Mouse (Mus musculus): ENCODE measurements around the gene Myo1b. TPM values are rescaled to one million over a fixed set of nuclear protein-coding genes. Genes with fewer than 3 reads are reported as not detected.

Gene Myo1b
- polyA plus RNA-seq, 1 experiment from 2014 or later, result 27.4 TPM

GRCm38 (mm10) chr1:51895961-51896360, 19.9 kb downstream of the Myo1b start:
- Histone ChIP-seq H3K4me1 (replicated peaks) (peaks cover 23% of the 10 kb centered on the region), H3K27me3 (no peaks in the 10 kb centered on the region), H3K9ac (no peak overlapping the region), H3K9me3 (replicated peaks) (no peaks in the 10 kb centered on the region), H3K36me3 (no peaks in the 10 kb centered on the region), H3K4me3 (no peak overlapping the region), H3K27ac (no peak overlapping the region), H3K4me2 (no peak overlapping the region)
- no peak for ATAC-seq (replicated peaks; ENCODE audit: insufficient number of reproducible peaks, insufficient read depth, low FRiP score, low read depth)
- 61% methylated on average over 10 of the region's 10 CpGs for WGBS

GRCm38 (mm10) chr1:51894721-51895120, 21.1 kb downstream of the Myo1b start:
- Histone ChIP-seq H3K36me3 (no peaks in the 10 kb centered on the region), H3K9ac (no peak overlapping the region), H3K9me3 (replicated peaks) (no peaks in the 10 kb centered on the region), H3K27ac (no peak overlapping the region), H3K4me3 (no peak overlapping the region), H3K4me2 (no peak overlapping the region), H3K4me1 (replicated peaks) (peaks cover 26% of the 10 kb centered on the region), H3K27me3 (no peaks in the 10 kb centered on the region)
- 69% methylated on average over 3 of the region's 3 CpGs for WGBS
- no peak for ATAC-seq (replicated peaks; ENCODE audit: insufficient number of reproducible peaks, insufficient read depth, low FRiP score, low read depth)

DNA sequence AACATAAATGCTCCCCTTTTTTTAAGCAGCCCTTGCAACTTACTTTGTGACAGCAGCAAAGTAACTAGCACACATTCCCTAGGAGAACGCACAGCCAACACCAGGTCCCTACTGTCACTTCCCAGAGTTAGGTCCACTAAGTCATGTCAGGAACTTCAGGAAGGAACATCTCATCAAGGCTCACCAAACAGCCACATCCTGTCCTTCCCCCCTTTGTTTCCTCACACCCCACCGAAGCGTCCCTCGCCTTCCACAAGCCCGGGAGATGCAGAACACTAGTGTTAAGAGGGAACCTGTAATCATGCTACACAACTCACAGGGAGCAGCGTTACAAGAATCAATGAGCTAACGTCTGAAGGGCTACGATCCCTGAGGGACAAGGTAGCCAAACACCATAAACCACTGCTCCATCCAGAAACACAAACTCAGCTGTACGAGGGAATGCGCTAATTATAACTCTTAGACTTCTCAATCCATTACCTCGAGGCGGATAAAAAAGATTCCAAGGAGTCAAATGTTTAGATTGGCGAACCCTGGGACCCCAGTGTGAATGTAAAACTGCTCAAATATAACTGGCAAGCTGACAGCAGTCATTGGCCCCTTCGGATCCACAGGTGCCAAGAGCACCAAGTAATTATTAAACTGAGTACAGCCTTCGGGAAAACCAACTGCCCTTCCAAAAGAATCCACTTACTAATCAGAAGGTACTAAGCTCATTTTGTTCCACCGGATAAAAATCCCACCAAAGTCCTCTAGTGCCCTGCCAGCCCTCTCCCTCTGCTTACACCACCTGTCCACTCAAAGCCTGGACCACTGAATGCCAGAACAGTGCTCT, 22.1 kb downstream of the Myo1b start:
- H3K36me3 ChIP-seq, result no peaks in the 10 kb centered on the region
- no peak overlapping the region for H3K4me3 ChIP-seq
- WGBS, result 52% methylated on average over 16 of the region's 16 CpGs
- H3K27ac ChIP-seq, result peak overlapping the region; percentile 20; the same call in 1 of the 2 replicates
- no peaks in the 10 kb centered on the region for H3K9me3 ChIP-seq (replicated peaks)
- peaks cover 26% of the 10 kb centered on the region for H3K4me1 ChIP-seq (replicated peaks)
- no peaks in the 10 kb centered on the region for H3K27me3 ChIP-seq
- no peak overlapping the region; the same call in 1 of the 2 replicates for H3K4me2 ChIP-seq
- ATAC-seq (replicated peaks; ENCODE audit: insufficient number of reproducible peaks, insufficient read depth, low FRiP score, low read depth), result no peak
- no peak overlapping the region for H3K9ac ChIP-seq

DNA sequence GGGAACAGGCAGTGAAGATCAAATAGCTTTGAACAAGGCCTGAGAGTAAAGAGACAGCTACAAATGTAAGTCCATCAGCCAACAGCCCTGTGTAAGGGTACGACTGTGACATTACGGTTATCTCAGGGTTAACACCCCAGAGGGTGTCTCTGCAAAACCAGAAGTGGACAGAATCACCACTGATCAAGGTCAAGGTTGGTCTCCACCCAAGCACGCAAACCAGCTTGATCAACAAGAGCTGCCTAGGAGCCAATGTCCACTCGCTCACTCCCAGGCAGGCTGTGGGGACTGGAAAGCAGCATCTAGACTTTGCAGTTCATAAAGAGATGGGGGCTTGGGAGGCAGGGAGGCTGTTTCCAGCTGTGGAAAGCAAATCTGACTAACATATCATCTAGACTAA, 23.9 kb downstream of the Myo1b start:
- no peaks in the 10 kb centered on the region for H3K36me3 ChIP-seq
- H3K4me1 ChIP-seq (replicated peaks), result peaks cover 38% of the 10 kb centered on the region
- no peak overlapping the region for H3K4me3 ChIP-seq
- H3K9me3 ChIP-seq (replicated peaks), result no peaks in the 10 kb centered on the region
- H3K4me2 ChIP-seq, result no peak overlapping the region
- no peak for ATAC-seq (replicated peaks; ENCODE audit: insufficient number of reproducible peaks, insufficient read depth, low FRiP score, low read depth)
- H3K27ac ChIP-seq, result no peak overlapping the region
- H3K27me3 ChIP-seq, result no peaks in the 10 kb centered on the region
- no peak overlapping the region for H3K9ac ChIP-seq
- 73% methylated on average over 4 of the region's 4 CpGs for WGBS

- no peak for ATAC-seq (replicated peaks; ENCODE audit: insufficient number of reproducible peaks, insufficient read depth, low FRiP score, low read depth)
- Histone ChIP-seq H3K27me3 (no peaks in the 10 kb centered on the region), H3K4me3 (no peak overlapping the region), H3K36me3 (no peaks in the 10 kb centered on the region), H3K9me3 (replicated peaks) (no peaks in the 10 kb centered on the region), H3K27ac (no peak overlapping the region), H3K4me1 (replicated peaks) (peaks cover 32% of the 10 kb centered on the region), H3K9ac (no peak overlapping the region), H3K4me2 (no peak overlapping the region)
- WGBS, result 63% methylated on average over 9 of the region's 9 CpGs
Measured at GRCm38 (mm10) chr1:51888046-51888813, 27.6 kb downstream of the Myo1b start.

- Histone ChIP-seq H3K9ac (no peak overlapping the region), H3K36me3 (no peaks in the 10 kb centered on the region), H3K27me3 (no peaks in the 10 kb centered on the region), H3K4me3 (no peak overlapping the region), H3K27ac (no peak overlapping the region), H3K4me1 (replicated peaks) (peaks cover 19% of the 10 kb centered on the region), H3K9me3 (replicated peaks) (no peaks in the 10 kb centered on the region), H3K4me2 (no peak overlapping the region)
- 70% methylated on average over 8 of the region's 8 CpGs for WGBS
- no peak for ATAC-seq (replicated peaks; ENCODE audit: insufficient number of reproducible peaks, insufficient read depth, low FRiP score, low read depth)
Measured at GRCm38 (mm10) chr1:51885356-51885983, 30.4 kb downstream of the Myo1b start.

DNA sequence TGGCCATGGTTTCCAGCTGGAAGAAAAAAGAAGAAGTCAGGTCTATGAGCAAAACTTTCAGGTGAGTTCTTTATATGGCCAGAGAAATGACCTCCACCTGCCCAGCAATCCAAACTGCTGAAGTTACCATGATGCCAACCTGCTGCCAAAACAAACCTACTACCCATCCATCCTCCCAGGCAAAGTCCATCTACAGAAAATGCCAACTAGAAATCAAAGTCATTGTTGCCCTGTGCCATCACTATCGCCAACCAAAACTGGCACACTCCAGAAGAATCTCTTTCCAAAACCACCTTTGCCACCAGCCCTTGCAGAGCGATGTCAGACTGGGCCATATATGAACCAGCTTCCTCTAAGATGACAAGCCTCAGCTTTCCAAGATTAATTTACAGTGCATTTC, 32.7 kb downstream of the Myo1b start:
- Histone ChIP-seq H3K4me2 (no peak overlapping the region), H3K36me3 (no peaks in the 10 kb centered on the region), H3K9me3 (replicated peaks) (no peaks in the 10 kb centered on the region), H3K27me3 (no peaks in the 10 kb centered on the region), H3K4me3 (no peak overlapping the region), H3K27ac (no peak overlapping the region), H3K9ac (no peak overlapping the region), H3K4me1 (replicated peaks) (peaks cover 30% of the 10 kb centered on the region)
- WGBS, result 96% methylated on average over 2 of the region's 2 CpGs
- no peak for ATAC-seq (replicated peaks; ENCODE audit: insufficient number of reproducible peaks, insufficient read depth, low FRiP score, low read depth)

- no peaks in the 10 kb centered on the region for H3K9me3 ChIP-seq (replicated peaks)
- ATAC-seq (replicated peaks; ENCODE audit: insufficient number of reproducible peaks, insufficient read depth, low FRiP score, low read depth), result no peak
- H3K27ac ChIP-seq, result no peak overlapping the region
- H3K4me1 ChIP-seq (replicated peaks), result peaks cover 28% of the 10 kb centered on the region
- no peaks in the 10 kb centered on the region for H3K36me3 ChIP-seq
- 91% methylated on average over 10 of the region's 10 CpGs for WGBS
- no peak overlapping the region for H3K4me2 ChIP-seq
- H3K4me3 ChIP-seq, result no peak overlapping the region
- no peaks in the 10 kb centered on the region for H3K27me3 ChIP-seq
- no peak overlapping the region for H3K9ac ChIP-seq
Measured at GRCm38 (mm10) chr1:51882752-51883151, 33.1 kb downstream of the Myo1b start.

- no peaks in the 10 kb centered on the region for H3K36me3 ChIP-seq
- no peaks in the 10 kb centered on the region for H3K27me3 ChIP-seq
- H3K9me3 ChIP-seq (replicated peaks), result no peaks in the 10 kb centered on the region
- no peak overlapping the region for H3K4me3 ChIP-seq
- peaks cover 28% of the 10 kb centered on the region for H3K4me1 ChIP-seq (replicated peaks)
- H3K27ac ChIP-seq, result 0 out of 2 replicates have a peak overlapping the region, but pooled peaks have one; percentile 1
- H3K4me2 ChIP-seq, result peak overlapping the region; percentile 14
- ATAC-seq (replicated peaks; ENCODE audit: insufficient number of reproducible peaks, insufficient read depth, low FRiP score, low read depth), result no peak
- WGBS, result 39% methylated on average over 12 of the region's 12 CpGs
- no peak overlapping the region for H3K9ac ChIP-seq
Measured at GRCm38 (mm10) chr1:51879927-51880814, 35.7 kb downstream of the Myo1b start.

- Histone ChIP-seq H3K4me2 (peak overlapping the region; percentile 14), H3K9me3 (replicated peaks) (no peaks in the 10 kb centered on the region), H3K36me3 (no peaks in the 10 kb centered on the region), H3K4me3 (no peak overlapping the region), H3K27ac (peak overlapping the region; percentile 58), H3K4me1 (replicated peaks) (peaks cover 28% of the 10 kb centered on the region), H3K9ac (no peak overlapping the region), H3K27me3 (no peaks in the 10 kb centered on the region)
- ATAC-seq (replicated peaks; ENCODE audit: insufficient number of reproducible peaks, insufficient read depth, low FRiP score, low read depth), result peak; percentile 36; the same call in 1 of the 2 replicates
- 14% methylated on average over 9 of the region's 9 CpGs for WGBS
Measured at GRCm38 (mm10) chr1:51879333-51879770, 36.5 kb downstream of the Myo1b start.
